Mouse (Mus musculus) limb, embryonic 10.5 days (tissue): ENCODE data around the gene Brms1l. TPM values are rescaled to one million over a fixed set of nuclear protein-coding genes. Genes with fewer than 3 reads are reported as not detected.

Experiments used
- DNase-seq: peaks from one replicate; pipeline ENCODE4 v3.0.0-alpha.2; 2017; ENCODE audit warnings: low spot score
- H3K27ac ChIP-seq: fragments of 300-500 bp; sonication (generic); 2 replicates; pipeline ENCODE4 v1.5.1; 2016; ENCODE audit warnings: mild to moderate bottlenecking
- H3K27me3 ChIP-seq: fragments of 300-500 bp; sonication (generic); 2 replicates; pipeline ENCODE4 v1.6.1; 2016; ENCODE audit warnings: low read depth, mild to moderate bottlenecking; ENCODE audit not compliant: poor library complexity, severe bottlenecking
- H3K36me3 ChIP-seq: fragments of 300-500 bp; sonication (generic); 2 replicates; pipeline ENCODE4 v1.6.1; 2016; ENCODE audit warnings: mild to moderate bottlenecking, moderate library complexity
- H3K4me1 ChIP-seq: fragments of 300-500 bp; sonication (generic); 2 replicates; pipeline ENCODE4 v1.6.1; 2016
- H3K4me3 ChIP-seq: fragments of 300-500 bp; sonication (generic); 2 replicates; pipeline ENCODE4 v1.5.1; 2016; ENCODE audit warnings: mild to moderate bottlenecking, moderate library complexity
- H3K9me3 ChIP-seq: fragments of 300-500 bp; sonication (generic); replicated peaks from 2 replicates; pipeline ENCODE4 v1.6.1; 2016; ENCODE audit warnings: mild to moderate bottlenecking
- WGBS: fragments of 180-500 bp; shearing (Covaris S2); methylation state at CpG from one replicate; pipeline ENCODE4 v1.1.7; 2016; 5-methylcytosine and 5-hydroxymethylcytosine counted together
- polyA plus RNA-seq: library from polyadenylated mRNA; unstranded; fragments of >200 nt; fragmentation: Nextera tagmentation; extraction: Ambion mirVana; gene quantifications from 2 replicates; pipeline ENCODE4 v1.2.1, GENCODE M21; 2016

The Brms1l gene
- polyA plus RNA-seq, 1 experiment from 2014 or later, result 45.9 TPM

DNA sequence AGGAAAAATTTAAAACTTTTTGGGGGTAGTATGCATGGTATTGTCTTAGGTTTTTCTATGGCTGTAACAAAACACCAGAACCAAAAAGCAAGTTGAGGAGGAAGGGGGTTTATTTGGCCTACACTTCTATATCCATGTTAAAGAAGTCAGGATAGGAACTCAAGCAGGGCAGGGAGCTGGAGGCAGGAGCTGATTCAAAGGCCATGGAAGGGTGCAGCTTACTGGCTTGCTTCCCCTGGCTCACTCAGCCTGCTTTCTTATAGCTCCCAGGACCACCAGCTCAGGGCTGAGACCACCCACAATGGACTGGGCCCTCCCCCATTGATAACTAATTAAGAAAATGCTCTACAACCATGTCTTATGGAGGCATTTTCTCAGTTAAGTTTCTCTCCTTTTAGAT, 3.2 kb upstream of the Brms1l start:
- Histone ChIP-seq H3K27me3 (no peaks in the 10 kb centered on the region), H3K27ac (no peak overlapping the region), H3K4me1 (peaks cover 9% of the 10 kb centered on the region), H3K4me3 (no peak overlapping the region), H3K36me3 (no peaks in the 10 kb centered on the region), H3K9me3 (no peaks in the 10 kb centered on the region)
- no peak for DNase-seq

DNA sequence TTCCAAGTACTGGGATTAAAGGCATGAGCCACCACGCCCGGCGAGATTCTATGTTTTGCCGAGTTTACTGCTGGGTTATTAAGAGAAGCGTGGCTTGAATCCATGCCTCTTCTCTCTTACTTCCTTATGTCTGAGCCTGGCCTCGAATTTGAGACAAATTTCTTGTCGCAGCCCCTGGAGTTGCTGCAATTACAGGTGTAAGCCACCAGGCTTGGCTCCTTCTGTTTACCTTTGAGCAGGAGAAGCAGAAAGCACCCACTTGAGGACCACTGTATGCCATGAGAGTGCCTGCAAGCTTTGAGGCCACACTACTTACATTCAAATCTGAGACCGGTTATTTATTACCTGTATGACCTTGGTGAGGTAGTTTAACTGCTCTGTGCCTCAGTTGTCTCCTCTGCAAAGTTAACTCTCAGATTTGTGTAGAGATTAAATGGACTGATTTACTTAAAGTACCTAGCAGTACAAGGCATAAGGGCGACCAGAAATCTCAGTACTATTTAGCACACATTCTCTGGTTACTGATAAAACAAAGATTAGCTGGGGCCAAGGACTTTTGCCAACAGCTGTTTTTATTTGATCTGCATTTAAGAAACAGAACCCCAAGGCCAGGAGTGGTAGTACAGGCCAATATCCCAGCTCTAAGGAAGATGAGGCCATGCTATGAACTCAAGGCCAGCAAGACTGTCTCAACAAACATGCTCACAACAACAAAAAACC, 2.1 kb upstream of the Brms1l start:
- DNase-seq, result no peak
- H3K9me3 ChIP-seq, result no peaks in the 10 kb centered on the region
- H3K27ac ChIP-seq, result no peak overlapping the region
- peaks cover 3% of the 10 kb centered on the region; the same call in 1 of the 2 replicates for H3K36me3 ChIP-seq
- no peaks in the 10 kb centered on the region for H3K27me3 ChIP-seq
- peaks cover 9% of the 10 kb centered on the region for H3K4me1 ChIP-seq
- no peak overlapping the region for H3K4me3 ChIP-seq
- 70% methylated on average over 9 of the region's 9 CpGs for WGBS

DNA sequence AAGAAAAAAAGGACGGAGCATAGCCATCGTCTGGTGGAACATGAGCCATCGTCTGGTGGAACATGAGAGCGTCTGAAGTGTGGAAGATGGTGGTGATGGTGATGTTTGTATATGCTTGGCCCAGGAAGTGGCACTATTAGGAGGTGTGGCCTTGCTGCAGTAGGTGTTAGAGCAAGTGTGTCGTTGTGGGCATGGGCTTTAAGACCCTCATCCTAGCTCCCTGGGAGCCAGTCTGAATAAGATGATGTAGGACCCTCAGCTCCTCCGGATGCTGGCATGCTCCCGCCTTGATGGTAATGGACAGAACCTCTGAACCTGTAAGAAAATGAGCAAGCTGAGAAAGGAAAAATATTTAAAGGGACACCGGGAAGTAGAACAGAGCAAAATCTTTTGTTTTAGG, 1.2 kb upstream of the Brms1l start:
- H3K27me3 ChIP-seq, result no peaks in the 10 kb centered on the region
- H3K9me3 ChIP-seq, result no peaks in the 10 kb centered on the region
- peaks cover 7% of the 10 kb centered on the region for H3K36me3 ChIP-seq
- peaks cover 9% of the 10 kb centered on the region for H3K4me1 ChIP-seq
- DNase-seq, result no peak
- no peak overlapping the region for H3K4me3 ChIP-seq
- whole genome bisulfite sequencing, result 85% methylated on average over 8 of the region's 8 CpGs
- H3K27ac ChIP-seq, result no peak overlapping the region

DNA sequence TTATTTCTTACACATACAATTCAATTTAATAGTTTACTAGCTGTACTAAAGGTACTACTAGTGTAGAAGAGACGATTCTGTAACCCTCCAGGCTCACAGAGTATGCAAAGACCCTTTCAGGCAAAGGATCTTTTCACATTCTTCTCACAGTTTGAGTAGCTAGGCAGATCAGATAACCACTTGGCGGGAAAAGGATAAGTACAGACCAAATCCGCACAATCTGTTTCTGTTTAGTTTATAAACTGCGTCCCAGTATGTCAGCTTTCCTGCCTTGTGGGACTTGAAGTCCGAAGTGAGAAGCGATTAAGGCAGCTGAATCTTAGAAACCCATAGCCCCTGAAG, 296 bp upstream of the Brms1l start:
- Histone ChIP-seq H3K4me3 (peak overlapping the region; percentile 88), H3K27me3 (no peaks in the 10 kb centered on the region), H3K27ac (peak overlapping the region; percentile 92), H3K9me3 (no peaks in the 10 kb centered on the region), H3K4me1 (peaks cover 9% of the 10 kb centered on the region), H3K36me3 (peaks cover 12% of the 10 kb centered on the region)
- DNase-seq, result no peak
- WGBS, result under 1% methylated on average over 6 of the region's 6 CpGs

DNA sequence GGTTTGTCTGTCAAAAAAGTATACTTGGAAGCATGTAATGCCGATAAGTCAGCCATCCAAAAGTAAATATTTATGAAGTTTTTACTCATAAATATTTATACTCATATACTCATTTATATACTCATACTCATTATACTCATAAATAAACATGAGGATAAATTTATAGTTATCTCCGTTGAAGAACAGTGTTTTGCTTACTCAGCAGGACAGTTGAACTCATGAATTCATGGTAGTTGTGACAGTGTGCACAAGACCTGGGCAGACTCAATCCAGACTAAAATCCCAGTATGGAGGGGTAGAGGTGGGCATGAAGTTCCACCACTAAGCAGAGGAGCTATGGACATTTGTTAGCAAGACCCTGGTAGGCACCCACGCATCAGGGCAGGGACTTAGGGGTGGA, 1.4 kb downstream of the Brms1l start:
- Histone ChIP-seq H3K4me1 (peaks cover 9% of the 10 kb centered on the region), H3K27ac (no peak overlapping the region), H3K9me3 (no peaks in the 10 kb centered on the region), H3K27me3 (no peaks in the 10 kb centered on the region), H3K4me3 (peak overlapping the region; percentile 88), H3K36me3 (peaks cover 23% of the 10 kb centered on the region)
- no peak for DNase-seq
- WGBS, result 88% methylated on average over 3 of the region's 3 CpGs

DNA sequence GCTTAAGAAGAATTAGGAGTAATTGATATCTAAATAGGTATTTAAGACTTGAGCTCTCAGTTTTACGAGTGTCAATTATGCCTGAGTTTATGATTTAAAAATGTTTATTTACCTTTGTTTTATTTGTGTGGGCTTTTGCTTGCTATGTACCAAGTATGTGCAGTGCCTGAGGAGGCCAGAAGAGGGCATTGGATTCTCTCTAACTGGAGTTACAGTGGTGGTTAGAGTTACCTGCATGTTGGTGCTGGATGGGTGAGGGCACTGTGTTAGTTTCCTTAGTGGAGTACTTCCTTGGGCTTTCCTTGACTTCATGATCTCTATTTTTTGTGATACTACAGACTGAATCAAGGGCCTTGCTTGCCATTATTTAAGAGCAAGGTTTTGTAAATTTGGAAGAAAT, 10.6 kb downstream of the Brms1l start:
- H3K27me3 ChIP-seq, result no peaks in the 10 kb centered on the region
- peaks cover 76% of the 10 kb centered on the region for H3K36me3 ChIP-seq
- 0 out of 2 replicates have a peak, but pooled peaks cover 2% of the 10 kb centered on the region for H3K9me3 ChIP-seq
- WGBS, result 68% methylated on average over 1 of the region's 1 CpGs
- no peak overlapping the region for H3K4me3 ChIP-seq
- no peak for DNase-seq
- no peak overlapping the region for H3K27ac ChIP-seq
- no peaks in the 10 kb centered on the region for H3K4me1 ChIP-seq

DNA sequence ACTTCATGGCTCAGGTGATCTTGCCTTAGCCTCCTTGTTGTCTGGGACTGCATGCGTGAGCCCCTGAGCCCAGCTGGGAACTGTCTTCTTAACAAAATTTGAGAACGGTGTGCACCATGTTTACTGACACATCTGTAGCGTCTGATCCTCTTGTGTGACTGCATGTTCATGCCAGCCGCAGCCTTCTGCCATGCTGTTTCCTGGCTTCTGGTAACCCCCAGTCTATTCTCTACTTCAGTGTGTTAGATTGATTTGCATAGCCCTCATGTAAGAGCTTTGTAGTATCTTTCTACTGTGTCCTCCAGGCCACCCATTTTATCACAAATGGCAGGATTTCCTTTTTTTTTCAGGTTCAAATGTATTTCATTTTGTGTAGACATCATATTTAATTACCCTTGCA, 11.7 kb downstream of the Brms1l start:
- DNase-seq, result no peak
- no peak overlapping the region for H3K4me3 ChIP-seq
- H3K4me1 ChIP-seq, result no peaks in the 10 kb centered on the region
- WGBS, result 95% methylated on average over 4 of the region's 4 CpGs
- peaks cover 76% of the 10 kb centered on the region for H3K36me3 ChIP-seq
- no peak overlapping the region for H3K27ac ChIP-seq
- no peaks in the 10 kb centered on the region for H3K27me3 ChIP-seq
- 0 out of 2 replicates have a peak, but pooled peaks cover 2% of the 10 kb centered on the region for H3K9me3 ChIP-seq

DNA sequence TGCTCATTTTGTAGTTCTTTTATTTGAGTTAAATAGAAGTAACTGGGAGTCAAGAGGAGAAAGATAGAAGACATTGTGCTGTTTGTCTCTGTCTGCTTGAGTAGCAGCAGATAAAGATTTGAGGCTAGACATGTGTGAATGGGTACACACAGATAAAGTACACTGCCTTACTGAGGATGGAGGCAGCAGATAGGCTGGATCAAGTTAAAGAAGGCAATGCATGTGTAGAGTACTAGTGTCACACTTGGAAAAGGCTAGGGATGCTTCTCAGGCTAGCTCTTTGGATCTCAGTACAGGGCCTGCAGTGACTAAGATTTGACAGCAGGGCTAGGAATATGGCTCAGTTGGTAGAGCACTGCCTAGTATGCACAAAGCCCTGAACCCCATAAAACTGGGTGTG, 14.5 kb downstream of the Brms1l start:
- Histone ChIP-seq H3K4me1 (no peaks in the 10 kb centered on the region), H3K9me3 (0 out of 2 replicates have a peak, but pooled peaks cover 2% of the 10 kb centered on the region), H3K27me3 (no peaks in the 10 kb centered on the region), H3K4me3 (no peak overlapping the region), H3K36me3 (peaks cover 81% of the 10 kb centered on the region), H3K27ac (no peak overlapping the region)
- no peak for DNase-seq

DNA sequence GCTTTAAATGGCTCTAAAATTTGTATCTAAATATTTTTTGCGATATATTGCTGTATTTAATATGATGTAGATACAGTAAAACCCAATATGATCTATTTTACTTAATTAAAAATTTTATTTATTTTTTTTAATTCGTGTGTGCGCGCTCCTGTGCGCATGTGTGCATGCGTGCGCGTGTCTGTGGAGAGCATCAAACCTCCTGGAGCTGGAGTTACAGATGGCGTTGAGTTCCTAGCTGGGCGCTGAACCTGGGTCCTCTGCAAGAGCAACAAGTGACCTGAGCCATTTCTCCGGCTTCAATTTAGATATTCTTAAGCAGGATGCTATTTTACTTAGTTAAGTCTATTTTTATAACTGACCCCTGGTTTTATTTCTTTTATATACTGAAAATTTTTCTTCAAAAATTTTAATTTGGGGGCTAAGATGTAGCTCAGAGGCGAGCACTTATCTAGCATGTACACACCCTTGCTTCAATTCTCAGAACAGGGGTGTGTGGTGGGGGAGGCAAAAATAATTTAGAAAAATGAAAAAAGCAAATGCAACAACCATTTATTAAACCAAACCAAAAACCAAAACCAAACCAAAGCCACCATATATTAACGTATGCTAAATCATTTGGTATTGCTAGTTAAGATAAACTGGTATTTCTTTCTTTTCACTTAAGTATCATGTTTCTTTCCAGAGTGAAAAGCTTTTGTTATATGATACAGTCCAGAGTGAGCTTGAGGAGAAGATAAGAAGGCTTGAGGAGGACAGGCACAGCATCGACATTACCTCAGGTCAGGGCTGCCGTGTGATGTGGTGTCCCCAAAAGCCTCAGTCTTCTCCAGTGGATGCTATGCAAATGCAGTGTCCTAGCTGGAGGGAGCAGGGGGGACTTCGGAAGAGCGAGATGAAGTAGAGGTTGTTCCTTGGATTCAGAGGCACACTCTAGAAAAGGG, 23.6 kb downstream of the Brms1l start:
- peaks cover 7% of the 10 kb centered on the region; the same call in 1 of the 2 replicates for H3K9me3 ChIP-seq
- peaks cover 89% of the 10 kb centered on the region for H3K36me3 ChIP-seq
- no peaks in the 10 kb centered on the region for H3K27me3 ChIP-seq
- WGBS, result 92% methylated on average over 17 of the region's 17 CpGs
- H3K4me1 ChIP-seq, result no peaks in the 10 kb centered on the region
- DNase-seq, result no peak
- H3K4me3 ChIP-seq, result no peak overlapping the region
- H3K27ac ChIP-seq, result no peak overlapping the region

DNA sequence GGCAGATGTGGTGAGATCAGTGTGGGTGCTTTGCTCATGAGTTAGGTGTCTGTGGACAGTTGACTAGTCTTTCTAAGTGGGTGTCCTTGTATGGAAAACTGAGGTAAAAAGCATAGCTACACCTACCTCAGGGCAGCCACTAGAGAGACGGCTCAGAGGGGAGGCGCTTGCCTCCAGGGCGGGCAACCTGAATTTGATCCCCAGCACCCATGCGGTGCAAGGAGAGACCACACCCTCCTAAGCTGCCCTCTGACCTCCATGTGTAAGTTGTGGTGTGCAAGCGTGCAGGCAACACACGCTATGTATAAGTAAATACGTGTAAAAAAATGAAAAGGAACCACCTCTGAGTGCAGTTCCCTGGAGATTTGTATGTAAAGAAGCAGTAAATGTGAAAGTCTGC, 24.5 kb downstream of the Brms1l start:
- H3K27me3 ChIP-seq, result no peaks in the 10 kb centered on the region
- peaks cover 89% of the 10 kb centered on the region for H3K36me3 ChIP-seq
- WGBS, result 87% methylated on average over 7 of the region's 7 CpGs
- peaks cover 7% of the 10 kb centered on the region; the same call in 1 of the 2 replicates for H3K9me3 ChIP-seq
- DNase-seq, result no peak
- H3K4me1 ChIP-seq, result no peaks in the 10 kb centered on the region
- H3K4me3 ChIP-seq, result no peak overlapping the region
- H3K27ac ChIP-seq, result no peak overlapping the region

DNA sequence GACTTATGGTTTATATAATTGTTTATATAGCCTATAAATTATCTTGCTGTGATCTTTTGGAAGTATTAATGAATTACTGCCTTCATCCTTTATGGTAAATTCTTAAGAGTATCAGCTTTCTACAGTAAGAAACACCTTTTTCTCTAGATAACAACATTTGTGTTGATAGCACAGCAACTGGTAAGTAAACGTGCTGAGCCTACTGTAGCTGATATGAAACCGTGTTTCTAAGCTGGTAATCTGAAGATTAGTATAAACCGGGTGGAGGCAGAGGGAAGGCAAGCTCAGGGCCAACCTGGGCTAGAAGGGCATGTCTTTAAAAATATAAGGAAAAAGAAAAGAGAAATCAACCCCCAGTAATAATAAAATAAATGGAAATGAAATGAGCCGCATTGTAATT, 31.6 kb downstream of the Brms1l start:
- H3K36me3 ChIP-seq, result peaks cover 82% of the 10 kb centered on the region
- H3K4me3 ChIP-seq, result no peak overlapping the region
- no peak overlapping the region for H3K27ac ChIP-seq
- 96% methylated on average over 4 of the region's 4 CpGs for WGBS
- no peaks in the 10 kb centered on the region for H3K4me1 ChIP-seq
- DNase-seq, result no peak
- H3K27me3 ChIP-seq, result no peaks in the 10 kb centered on the region
- no peaks in the 10 kb centered on the region for H3K9me3 ChIP-seq

DNA sequence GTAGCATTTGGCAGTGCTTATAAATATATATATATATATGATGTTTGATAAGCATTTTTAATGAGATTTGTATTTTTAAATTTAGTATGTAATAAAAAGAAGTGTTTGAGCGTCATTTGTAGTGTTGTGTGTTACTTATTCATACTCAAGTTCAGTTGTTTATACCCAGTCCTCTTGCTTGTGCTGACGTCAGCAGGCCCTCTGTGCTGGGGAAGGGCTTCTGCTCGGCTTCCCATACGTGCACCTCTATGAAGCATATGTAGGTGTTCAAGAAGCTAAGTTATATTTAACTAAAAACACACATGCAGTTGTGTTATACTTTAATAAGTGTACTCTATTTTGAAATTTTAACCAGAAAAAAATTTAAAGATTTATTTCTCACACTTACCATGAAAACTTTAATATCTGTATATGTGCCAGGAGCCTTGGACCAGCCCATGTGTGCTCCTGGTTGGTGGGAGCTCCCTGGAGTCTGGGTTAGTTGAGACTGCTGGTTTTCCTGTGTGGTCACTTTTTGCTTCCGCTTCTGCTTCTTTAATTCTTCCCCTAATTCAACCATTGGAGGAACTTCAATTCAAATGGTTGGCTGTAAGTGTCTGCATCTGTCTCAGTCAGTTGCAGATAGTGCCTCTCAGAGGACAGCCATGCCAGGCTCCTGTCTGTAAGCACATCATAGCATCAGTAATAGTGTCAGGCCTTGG, 33.6 kb downstream of the Brms1l start:
- no peaks in the 10 kb centered on the region for H3K4me1 ChIP-seq
- 97% methylated on average over 5 of the region's 5 CpGs for WGBS
- no peaks in the 10 kb centered on the region for H3K9me3 ChIP-seq
- no peak overlapping the region for H3K27ac ChIP-seq
- H3K4me3 ChIP-seq, result no peak overlapping the region
- H3K27me3 ChIP-seq, result no peaks in the 10 kb centered on the region
- peaks cover 65% of the 10 kb centered on the region for H3K36me3 ChIP-seq
- DNase-seq, result no peak

DNA sequence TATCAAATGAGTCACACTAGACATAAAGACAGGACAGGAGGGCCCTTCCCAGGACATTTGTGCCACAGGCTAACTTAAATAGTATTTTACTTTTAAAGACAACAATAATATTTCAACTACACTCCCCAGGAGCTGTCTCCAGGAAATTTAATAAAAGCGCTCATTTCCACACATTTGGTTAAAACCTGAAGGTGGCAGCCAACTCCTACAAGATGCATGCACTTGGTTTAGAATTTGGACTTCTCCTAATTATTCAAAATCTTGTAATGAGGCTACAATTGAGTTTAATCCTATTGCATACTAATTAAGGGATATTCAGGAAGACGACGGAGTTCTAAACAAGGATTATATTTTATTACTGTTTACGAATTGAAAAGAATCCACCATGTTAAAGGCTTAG, 49.3 kb downstream of the Brms1l start:
- no peak for DNase-seq
- 75% methylated on average over 4 of the region's 4 CpGs for WGBS

More for the DNA sequence above, 49.3 kb downstream of the Brms1l start:
- no peaks in the 10 kb centered on the region for H3K27me3 ChIP-seq
- H3K4me1 ChIP-seq, result no peaks in the 10 kb centered on the region
- no peaks in the 10 kb centered on the region for H3K9me3 ChIP-seq
- H3K36me3 ChIP-seq, result no peaks in the 10 kb centered on the region
- H3K4me3 ChIP-seq, result no peak overlapping the region
- H3K27ac ChIP-seq, result no peak overlapping the region
